Mouse (Mus musculus) bone marrow macrophage, adult 2 months (primary cell): ENCODE results near the gene Tmem255b. TPM values are rescaled to one million over a fixed set of nuclear protein-coding genes. Genes with fewer than 3 reads are reported as not detected.
A peak's percentile ranks its signal among the peaks of the same experiment; 100 is the strongest.

Experiments used
- H3K27ac ChIP-seq: 2 replicates; pipeline ENCODE4 v1.5.1; 2012; ENCODE audit warnings: low read depth, low read length; ENCODE audit not compliant: insufficient read depth
- H3K4me1 ChIP-seq: 2 replicates; pipeline ENCODE4 v1.6.1; 2012; ENCODE audit warnings: low read length; ENCODE audit not compliant: control insufficient read depth, insufficient read depth
- H3K4me3 ChIP-seq: 2 replicates; pipeline ENCODE4 v1.5.1; 2012; ENCODE audit warnings: mild to moderate bottlenecking, low read length, moderate library complexity; ENCODE audit not compliant: insufficient read depth
- CTCF ChIP-seq: IDR thresholded peaks from 2 replicates; pipeline ENCODE4 v1.5.1; 2012; ENCODE audit warnings: low read depth, mild to moderate bottlenecking, low read length, moderate library complexity
- POLR2A ChIP-seq: IDR thresholded peaks from 2 replicates; pipeline ENCODE4 v1.6.1; 2012; ENCODE audit warnings: mild to moderate bottlenecking, low read depth, low read length, borderline replicate concordance
- polyA plus RNA-seq: library from polyadenylated mRNA; stranded (reverse); fragments of >200 nt; gene quantifications from 2 replicates; pipeline ENCODE4 v1.2.4, GENCODE M21; 2012; ENCODE audit not compliant: missing spikeins, insufficient read depth, insufficient read length

Gene Tmem255b
- polyA plus RNA-seq, 1 experiment: not detected

GRCm38 (mm10) chr8:13466989-13467388 lies 32.0 kb downstream of the Tmem255b start:
- Histone ChIP-seq H3K27ac (no peak overlapping the region), H3K4me3 (no peak overlapping the region), H3K4me1 (no peaks in the 10 kb centered on the region)
- TF ChIP-seq POLR2A (no peak), CTCF (no peak)

DNA sequence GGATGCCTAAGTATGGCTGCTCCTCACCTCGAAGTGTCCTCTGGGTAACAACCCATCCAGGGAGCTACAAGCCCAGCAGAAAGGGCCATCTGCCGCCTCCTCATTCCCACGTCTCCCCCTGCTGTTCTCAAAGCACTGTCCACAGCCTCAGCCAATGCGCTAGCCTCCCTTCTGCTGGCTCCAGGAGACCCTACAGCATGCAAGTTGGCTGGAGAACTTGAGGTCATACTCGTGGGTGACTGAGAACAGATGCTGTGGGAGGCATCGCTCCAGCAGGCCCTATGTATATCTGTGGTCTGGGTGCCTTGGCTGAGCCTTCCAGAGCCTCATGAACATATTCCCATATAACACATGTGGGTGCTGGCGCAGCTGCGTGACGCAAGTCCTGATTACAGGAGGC lies 33.7 kb downstream of the Tmem255b start:
- H3K4me3 ChIP-seq: no peak overlapping the region

GRCm38 (mm10) chr8:13471484-13471883 lies 36.5 kb downstream of the Tmem255b start:
- H3K4me3 ChIP-seq: no peak overlapping the region
- TF ChIP-seq CTCF (no peak), POLR2A (no peak)
- no peak overlapping the region for H3K27ac ChIP-seq
- no peaks in the 10 kb centered on the region for H3K4me1 ChIP-seq

More for the DNA sequence above, 33.7 kb downstream of the Tmem255b start:
- TF ChIP-seq CTCF (no peak), POLR2A (no peak)
- no peak overlapping the region for H3K27ac ChIP-seq
- no peaks in the 10 kb centered on the region for H3K4me1 ChIP-seq

GRCm38 (mm10) chr8:13472284-13472683 lies 37.3 kb downstream of the Tmem255b start:
- H3K4me3 ChIP-seq: no peak overlapping the region
- no peak overlapping the region for H3K27ac ChIP-seq
- TF ChIP-seq CTCF (no peak), POLR2A (no peak)
- no peaks in the 10 kb centered on the region for H3K4me1 ChIP-seq

DNA sequence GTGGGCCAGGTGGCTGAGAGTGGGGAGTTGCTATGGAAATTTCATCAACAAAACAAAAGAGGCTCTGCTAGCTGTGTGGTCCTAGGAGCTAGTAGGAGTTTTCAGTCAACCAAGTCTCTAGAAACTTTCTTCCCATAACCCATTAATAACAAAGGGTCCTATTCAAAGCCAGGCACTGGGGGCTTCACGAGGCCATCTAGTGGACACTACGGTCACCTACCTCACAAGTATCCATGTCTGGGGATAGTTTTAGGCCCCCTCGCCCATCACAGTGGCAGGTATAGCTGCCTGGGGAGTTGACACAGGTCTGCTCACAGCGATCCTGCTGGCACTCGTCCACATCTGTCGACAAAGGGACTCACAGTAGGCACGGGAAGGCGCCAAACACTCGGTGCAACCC lies 40.9 kb downstream of the Tmem255b start:
- TF ChIP-seq CTCF (peak; percentile 23; the same call in 1 of the 2 replicates), POLR2A (no peak)
- H3K4me1 ChIP-seq: no peaks in the 10 kb centered on the region
- H3K4me3 ChIP-seq: no peak overlapping the region
- H3K27ac ChIP-seq: no peak overlapping the region

DNA sequence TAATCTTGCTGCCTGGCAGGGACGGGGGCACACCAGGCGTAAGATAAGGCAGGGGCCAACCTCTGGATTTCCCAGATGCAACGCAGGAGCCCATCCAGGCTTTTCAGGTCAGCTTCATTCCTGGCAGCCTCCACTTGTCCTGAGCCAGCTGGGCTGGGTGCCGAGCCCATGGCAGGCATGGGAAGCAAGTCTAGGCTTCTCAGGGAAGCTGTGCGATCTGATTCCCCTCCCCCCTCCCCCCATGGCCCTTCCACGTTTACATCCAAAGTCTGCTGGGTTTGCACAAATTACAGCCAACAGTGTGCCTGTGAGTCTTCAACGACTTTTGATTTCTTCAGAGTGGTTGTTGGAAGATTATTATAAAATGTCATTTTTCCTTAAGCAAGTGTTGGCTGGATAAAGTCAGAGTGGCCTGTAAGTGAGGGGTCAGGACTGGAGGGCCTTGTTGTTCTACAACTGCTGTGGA lies 46.1 kb downstream of the Tmem255b start:
- no peak overlapping the region for H3K27ac ChIP-seq
- no peak for TF ChIP-seq CTCF
- no peak for TF ChIP-seq POLR2A
- H3K4me1 ChIP-seq: no peaks in the 10 kb centered on the region

GRCm38 (mm10) chr8:13481596-13481995 lies 46.6 kb downstream of the Tmem255b start:
- Histone ChIP-seq H3K4me1 (peaks cover under 1% of the 10 kb centered on the region; the same call in 1 of the 2 replicates), H3K27ac (no peak overlapping the region), H3K4me3 (no peak overlapping the region)
- TF ChIP-seq CTCF (no peak), POLR2A (no peak)

More for the DNA sequence above, 46.1 kb downstream of the Tmem255b start:
- no peak overlapping the region for H3K4me3 ChIP-seq

DNA sequence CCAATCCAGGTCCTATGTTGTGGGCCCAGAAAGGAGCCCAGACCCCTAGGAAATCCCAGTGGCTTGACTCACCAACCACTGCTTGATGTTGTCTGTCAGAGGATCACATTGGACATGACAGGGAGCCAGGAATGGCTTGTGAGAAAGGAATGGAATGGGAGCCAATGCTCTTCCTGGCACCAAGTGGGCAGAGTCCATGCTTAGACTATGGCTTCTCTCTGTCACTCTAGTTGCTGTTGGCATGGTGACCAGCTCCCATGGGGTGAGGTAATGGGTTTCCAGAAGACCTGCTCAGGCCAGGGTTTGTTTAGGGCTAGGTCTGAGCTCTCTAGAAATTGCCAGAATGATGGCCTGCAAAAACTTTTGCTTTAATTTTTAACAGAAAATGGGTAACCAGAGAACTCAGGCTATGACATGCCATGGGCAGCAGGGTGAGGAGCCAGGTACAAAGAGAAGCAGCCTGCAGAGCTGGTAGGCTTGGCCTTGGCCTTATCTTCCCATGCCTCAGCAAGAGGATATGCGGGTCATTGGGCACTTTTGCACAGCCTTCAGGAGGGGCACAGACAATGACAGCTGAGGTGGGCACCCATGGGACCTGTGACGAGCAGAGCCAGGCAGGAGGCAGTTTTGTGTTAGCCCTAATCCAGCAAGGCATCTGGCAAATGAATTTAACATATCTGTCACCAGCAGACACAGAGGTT lies 47.3 kb downstream of the Tmem255b start:
- H3K4me1 ChIP-seq: peaks cover 3% of the 10 kb centered on the region; the same call in 1 of the 2 replicates
- H3K27ac ChIP-seq: no peak overlapping the region
- no peak overlapping the region for H3K4me3 ChIP-seq
- TF ChIP-seq CTCF (no peak), POLR2A (no peak)

- no peak overlapping the region for H3K4me3 ChIP-seq
- TF ChIP-seq CTCF: no peak
- TF ChIP-seq POLR2A: no peak
Observed at GRCm38 (mm10) chr8:13483191-13483590, 48.2 kb downstream of the Tmem255b start.

DNA sequence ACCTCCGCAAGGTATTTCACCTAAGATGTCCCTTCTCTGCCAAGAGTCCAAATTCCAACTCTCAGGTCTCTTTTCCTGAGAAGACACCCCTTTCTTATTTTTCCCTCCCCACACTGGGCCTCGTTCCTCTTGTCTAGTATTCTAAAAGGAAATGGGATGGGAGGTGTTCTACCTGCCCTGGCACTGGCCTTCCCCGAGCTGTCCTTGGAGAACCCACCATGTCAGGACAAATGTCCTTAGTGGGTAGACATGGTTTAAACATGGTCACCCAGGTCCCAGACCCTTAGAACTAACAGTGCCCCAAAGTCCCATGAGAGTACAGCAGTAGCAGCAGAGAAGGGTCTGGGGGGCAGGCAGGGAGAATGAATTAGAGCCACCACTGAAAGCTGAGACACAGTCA lies 54.4 kb downstream of the Tmem255b start:
- no peak overlapping the region for H3K4me3 ChIP-seq
- H3K27ac ChIP-seq: no peak overlapping the region
- TF ChIP-seq POLR2A: no peak
- no peak for TF ChIP-seq CTCF
- peaks cover 31% of the 10 kb centered on the region for H3K4me1 ChIP-seq

More at GRCm38 (mm10) chr8:13483191-13483590, 48.2 kb downstream of the Tmem255b start:
- Histone ChIP-seq H3K27ac (no peak overlapping the region), H3K4me1 (peaks cover 6% of the 10 kb centered on the region)
